Mouse (Mus musculus) lung, postnatal 0 days (tissue): ENCODE data around the gene Ccr7.

Experiments
- CTCF ChIP-seq: IDR thresholded peaks from 2 replicates; pipeline ENCODE4 v1.5.1; 2016; ENCODE audit warnings: antibody characterized with exemption, mild to moderate bottlenecking
- EP300 ChIP-seq: IDR thresholded peaks from 2 replicates; pipeline ENCODE4 v1.6.1; 2016; ENCODE audit warnings: antibody characterized with exemption, mild to moderate bottlenecking, control low read depth

- TF ChIP-seq CTCF (no peak), EP300 (no peak)
Measured at GRCm38 (mm10) chr11:99148896-99149703, 5.8 kb downstream of the Ccr7 start.
